Mouse (Mus musculus) ovary, adult 18-20 months (tissue): ENCODE results near the gene Treml4.
"Not testable (repeated sequence)": the region's sequence is repeated elsewhere in the genome, so short reads cannot be mapped to it uniquely, and the experiment has no call there.

Experiments
- DNase-seq: peaks from one replicate; pipeline ENCODE4 v3.0.0; 2022; ENCODE audit warnings: low spot score, mixed read lengths

The Treml4 gene

DNA sequence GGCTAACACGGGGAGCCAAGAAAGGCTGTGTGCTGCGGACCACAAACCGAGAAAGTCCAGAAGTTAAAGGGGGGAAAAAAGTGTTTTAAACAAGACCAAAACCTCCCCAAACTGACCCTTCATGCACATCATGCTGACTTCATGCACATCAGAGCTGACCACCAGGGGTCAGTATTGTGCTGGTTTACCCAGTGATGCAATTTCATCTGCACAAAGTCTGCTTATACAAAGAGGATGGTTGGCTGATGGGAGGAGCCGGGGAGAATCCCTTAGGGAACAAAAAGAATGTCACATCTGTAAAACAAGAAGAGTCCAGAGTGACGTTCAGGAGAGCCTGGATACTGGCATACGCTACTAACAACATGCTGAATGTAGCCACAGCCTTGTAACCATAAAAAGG lies 10.8 kb downstream of the Treml4 start:
- DNase-seq, result peak; percentile 19

DNA sequence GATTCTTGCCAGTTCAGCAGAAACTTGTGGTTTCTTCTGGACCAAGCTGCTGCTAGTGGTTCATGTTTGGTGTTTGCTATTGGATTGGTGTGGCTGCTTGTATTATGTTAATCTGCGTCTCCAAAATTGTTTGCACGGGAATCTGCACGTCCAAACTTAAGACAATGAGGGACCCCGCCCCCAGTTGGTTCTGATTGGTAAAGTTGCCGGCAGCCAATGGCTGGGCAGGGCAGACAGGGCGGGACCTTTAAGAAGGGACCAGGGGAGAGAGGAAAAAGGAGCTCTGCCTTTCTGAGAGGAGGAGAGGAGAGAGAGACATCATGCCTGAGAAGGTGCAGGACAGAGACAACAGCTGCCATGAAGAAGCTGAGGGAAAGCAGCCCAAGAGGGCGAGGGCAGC lies 11.6 kb downstream of the Treml4 start:
- DNase-seq, result no peak

DNA sequence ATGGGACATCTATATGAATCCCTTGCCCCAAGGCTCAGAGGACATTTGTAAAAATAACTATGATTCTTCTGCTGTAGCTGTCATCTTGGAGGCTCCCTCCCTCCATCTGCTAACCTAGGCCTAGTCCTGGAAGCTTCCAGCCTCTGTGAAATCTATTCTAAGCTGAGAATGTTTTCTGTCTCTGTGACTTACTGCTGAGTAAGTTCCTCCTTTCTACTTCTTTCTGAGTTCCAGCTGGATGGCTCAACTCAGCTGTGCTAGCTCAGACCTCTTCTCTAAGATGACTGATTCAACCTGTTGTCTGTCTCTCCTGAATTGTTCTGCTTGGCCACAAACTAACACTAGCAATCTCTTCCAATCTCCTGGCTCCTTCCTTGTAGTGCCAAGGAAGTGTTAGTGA lies 14.3 kb downstream of the Treml4 start:
- DNase-seq, result no peak

DNA sequence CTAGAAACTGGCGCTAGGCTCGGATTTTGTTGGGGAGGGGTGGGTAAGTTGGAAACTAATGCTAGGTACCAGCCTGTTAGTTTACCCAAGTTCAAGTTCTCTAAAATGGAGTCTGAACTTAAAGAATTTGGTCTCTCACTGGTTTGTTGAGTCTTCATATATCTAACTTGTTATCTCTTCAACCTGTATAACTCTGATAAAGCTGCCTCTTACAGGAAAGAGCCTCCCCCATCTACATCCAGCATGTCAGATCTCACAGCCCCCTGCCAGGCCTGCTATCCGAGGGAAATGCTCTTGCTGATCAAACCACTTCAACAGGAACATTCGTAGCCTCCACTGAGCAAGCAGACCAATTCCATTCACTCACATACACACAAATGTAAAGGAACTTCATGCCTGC lies 14.9 kb downstream of the Treml4 start:
- DNase-seq, result no peak

DNA sequence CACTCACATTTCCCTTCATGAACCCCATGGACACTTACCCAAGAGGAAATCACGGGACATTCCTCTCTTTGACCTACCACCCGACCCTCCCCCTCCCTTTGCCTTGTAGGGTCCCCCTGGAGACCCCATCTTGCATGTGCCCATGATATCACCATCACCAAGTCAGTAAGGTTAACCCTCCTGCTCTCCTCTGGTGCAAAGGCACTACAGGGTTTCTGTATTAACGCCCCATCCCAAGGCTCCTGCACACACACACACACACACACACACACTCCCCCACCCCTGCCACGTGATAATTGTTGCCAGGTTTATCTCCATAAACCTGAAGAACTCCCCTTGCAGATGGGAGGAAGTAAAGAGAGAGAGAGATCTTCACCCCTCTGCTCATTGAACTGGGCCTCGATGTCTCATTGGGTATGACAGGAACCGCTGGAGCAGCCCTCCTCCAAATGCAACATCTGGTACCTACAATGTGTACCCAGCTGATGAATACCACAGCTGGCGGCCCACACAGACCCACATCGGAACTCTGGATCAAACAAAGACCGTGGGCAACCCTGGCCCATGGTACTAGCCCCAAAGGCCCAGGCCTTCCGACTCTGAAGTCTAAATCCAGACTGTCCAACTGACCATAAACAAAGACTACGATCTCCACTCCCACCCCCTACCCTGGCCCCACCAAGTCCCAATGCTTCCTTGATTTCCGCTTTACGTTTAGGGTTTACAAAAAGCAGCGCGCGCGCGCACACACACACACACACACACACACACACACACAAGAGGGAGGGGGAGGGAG lies 17.0 kb downstream of the Treml4 start:
- no peak for DNase-seq

DNA sequence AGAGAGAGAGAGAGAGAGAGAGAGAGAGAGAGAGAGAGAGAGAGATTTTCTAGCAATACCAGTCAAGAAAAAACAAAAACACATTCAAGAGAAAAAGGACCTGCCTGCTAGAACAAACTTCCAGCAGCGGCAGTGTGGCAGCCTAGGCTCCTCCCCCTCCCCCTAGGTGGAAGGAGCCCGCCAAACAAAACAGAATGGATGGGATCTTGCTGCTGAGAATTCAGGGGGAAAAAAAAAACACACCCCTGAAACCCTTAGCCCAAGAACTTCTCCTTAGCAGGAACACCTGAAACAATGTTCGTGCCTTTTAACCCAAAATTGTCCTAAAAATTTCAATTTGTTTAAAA lies 17.6 kb downstream of the Treml4 start:
- DNase-seq, result no peak

DNA sequence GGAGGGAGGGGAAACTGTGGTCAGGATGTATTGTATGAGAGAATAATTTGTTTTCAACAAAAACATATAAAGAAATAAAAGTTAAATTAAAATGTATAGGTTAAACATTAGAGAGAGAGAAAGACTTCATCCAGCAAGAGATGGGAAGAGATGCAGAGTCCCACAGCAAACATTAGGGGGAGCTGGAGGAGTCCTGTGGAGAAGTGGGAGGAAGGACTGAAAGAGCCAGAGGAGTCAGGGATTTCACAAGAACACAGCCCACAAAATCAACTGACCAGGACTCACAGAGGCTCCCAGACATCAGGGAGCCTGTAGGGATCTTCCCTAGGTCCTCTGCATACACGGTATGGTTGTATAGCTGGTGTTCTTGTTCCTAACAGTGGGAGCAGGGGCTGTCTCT lies 22.7 kb downstream of the Treml4 start:
- no peak for DNase-seq

DNA sequence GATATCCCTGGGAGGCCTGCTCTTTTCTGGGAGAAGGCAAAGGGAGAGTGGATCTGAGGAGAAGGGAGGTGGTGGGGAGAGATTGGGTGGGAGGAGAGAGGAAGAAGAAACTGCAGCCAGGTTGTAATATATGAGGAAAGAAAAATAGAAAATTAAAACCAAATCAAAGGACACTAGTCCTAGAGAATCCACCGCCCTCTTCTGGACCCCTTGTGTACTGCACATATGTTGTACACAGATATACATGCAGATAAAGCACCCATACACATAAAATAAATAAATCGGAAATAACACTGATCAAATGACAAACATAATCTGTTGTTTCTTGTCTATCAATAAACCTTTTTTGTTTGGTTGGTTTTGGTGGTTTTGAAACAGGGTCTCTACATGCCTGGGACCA lies 23.2 kb downstream of the Treml4 start:
- DNase-seq, result no peak

DNA sequence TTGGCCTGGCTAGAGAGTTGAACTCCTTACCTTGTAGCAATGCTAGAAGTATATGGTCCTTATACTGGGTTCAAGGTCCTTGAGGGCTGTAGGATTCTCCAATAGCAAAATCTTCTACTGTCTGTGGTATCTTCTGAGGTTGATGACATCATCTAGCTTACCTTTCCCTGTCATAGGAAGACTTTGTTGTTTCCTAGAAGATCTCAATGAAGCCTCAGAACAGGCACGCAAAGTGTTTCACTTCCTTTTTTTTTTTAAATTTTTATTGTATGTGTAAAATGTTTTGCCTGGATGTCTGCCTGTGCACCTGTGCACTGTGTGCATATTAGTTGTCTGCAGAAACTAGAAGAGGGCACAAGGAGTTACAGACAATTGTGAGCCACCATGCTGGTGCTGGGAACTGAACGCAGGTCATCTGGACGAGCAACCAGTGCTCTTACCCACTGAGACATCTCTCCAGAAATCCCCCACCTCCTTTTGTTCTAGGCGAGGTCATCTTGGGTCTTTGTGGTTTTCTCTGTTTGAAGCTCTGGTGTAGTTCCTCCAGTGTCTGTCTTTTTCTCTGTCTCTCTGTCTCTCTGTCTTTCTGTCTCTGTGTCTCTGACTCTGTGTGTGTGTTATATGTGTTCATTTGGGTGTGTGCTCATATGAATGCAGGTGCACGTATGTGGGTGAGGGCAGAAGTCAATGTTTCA lies 29.6 kb downstream of the Treml4 start:
- no peak for DNase-seq

DNA sequence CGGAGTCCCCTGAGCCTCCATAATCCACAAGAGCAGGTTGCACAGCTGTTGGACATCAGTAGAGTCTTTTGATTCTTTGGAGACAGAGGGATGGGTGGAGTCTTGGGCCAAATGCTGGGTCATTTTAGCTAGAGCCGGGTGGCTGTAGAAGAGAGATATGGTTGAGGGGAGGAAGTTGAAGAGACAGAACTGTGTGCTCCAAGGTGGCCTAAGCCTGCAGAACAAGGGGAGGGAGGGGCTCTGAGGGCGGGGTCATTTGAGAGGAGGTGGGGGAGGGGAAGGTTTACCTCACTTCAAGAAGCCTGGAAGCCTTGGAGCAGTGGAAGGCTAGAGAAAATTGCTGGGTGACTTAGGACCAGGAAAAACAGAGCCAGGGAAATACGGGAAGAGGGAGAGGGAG lies 35.1 kb downstream of the Treml4 start, which contains the start of gene Treml2:
TSS of gene Treml2 (plus strand) at position 296 of the 400 bp plus-strand sequence.
- no peak for DNase-seq

DNA sequence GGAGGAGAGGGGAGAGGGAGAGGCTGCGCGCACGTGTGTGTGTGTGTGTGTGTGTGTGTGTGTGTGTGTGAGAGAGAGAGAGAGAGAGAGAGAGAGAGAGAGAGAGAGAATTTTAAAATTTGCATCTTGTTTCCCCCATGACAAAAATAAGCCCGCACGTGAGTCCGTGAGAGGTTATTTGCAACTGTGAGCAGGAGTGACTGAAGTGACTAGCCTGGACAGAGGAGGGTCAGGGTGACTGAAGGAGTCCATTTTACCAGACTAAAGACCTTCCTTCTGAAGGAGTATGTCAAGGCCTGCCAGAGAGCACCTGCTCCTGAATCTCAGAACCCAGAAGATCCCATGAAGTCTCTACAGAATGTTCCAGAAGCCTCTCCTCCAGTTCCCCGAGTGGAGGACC lies 35.7 kb downstream of the Treml4 start:
- no peak for DNase-seq

DNA sequence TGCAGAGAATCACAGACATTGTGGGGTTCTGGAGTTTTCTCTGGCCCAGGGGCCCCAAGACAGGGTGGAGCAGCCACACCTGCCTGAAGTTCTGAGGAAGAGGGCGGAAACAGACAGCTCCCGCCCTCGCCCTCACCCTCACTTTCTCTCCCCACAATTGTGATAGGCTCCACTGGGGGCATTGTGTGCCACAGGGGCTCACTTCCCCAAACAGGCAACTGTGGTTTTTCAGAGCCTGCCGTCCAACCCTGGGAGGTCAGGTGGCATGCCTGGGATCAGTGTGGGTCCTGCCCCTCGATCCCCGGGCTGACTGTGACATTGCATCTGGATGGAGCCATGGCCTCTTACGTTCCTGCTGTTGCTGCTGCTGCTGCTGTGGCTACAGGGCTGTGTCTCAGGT lies 36.1 kb downstream of the Treml4 start:
- no peak for DNase-seq

DNA sequence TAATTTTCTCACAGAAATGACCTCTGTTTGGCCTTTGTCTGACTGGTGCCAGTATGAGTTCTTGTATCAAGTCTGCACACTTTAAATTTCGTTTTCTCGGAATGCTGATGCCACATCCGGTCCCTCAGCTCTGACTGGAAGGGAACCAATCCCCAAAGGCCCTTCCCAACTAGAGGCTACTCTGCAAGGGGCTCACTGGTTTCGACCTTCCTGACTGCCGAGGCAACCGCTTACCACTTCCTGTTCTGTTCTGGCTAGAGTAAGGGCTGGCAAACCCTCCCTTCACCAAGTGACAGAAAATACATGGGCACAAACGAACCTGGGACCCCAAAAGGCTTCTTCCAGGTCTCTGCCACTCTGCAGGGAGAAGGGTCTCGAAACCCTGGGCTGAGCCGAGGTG lies 36.8 kb downstream of the Treml4 start:
- DNase-seq, result no peak

DNA sequence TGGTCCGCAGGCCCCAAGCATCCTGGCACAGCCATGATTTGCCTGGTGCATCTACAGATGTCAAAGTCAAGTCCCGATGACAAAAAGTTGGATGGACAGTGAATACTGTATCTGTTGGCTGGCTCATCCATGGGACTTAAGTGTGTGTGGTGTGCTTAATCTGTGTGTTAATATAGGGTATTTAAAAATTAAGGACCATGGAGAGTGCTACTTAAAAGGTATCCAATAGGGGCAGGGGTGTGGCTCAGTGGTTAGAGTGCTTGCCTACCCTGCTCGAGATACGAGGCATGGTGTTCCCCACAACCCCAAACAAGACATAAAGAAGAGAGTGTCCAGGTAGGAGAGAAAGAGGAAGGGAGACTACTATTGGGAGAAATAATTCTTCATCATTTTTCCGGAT lies 37.7 kb downstream of the Treml4 start:
- no peak for DNase-seq

DNA sequence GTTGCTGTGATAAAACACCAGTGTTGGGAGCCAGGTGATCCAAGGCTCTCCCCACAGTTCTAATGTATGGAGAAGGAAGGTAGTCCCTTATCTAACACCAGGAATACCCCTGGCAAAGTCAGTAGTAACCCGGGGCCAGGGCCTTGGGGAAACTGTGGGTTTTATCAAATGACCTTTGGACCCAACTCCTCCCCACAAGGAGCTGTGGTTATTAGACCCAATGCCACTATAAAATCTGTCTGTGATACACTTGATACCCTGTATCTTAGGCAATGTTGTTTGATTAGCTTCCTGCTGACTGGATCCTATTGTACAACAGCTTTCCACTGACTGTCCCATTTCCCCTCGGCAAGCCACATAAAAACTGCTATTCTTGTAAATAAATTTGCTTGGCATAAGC lies 48.0 kb downstream of the Treml4 start:
- DNase-seq, result no peak

DNA sequence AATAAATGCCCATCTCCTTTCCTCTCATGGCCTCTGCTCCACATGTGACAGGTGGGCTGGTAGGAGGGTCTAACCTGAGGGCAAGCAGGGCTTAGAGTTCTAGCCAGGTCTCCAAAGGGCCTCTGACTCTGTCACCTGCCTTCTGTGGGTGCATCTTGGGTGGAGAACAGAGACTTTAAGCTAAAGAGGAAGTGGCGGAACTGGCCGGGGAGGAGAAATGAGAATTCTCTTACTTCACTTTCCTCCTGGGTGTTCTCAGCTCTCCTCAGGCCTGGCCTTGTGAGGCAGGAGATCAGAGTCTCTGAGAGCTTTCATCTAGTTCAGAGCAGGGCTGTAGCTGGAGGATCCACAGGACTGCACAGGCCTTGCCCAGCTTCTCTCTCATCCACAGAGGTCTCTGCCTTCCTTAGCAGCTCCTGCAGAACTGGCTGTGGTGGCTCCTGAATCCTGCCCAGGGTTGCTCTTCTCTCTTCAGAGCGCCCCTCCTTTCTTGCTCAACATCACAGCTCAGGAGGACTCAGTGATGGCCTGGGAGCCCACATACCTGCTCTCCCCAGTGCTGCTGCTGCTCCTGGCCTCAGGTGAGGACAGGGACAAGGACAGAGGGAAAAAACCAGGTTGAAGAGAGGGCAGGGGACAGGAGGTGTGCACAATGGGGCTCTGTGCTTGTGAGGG lies 51.9 kb downstream of the Treml4 start, which contains the start of gene B430306N03Rik:
TSS of gene B430306N03Rik (plus strand) at position 237 of the 675 bp plus-strand sequence.
- not testable (repeated sequence) for DNase-seq

DNA sequence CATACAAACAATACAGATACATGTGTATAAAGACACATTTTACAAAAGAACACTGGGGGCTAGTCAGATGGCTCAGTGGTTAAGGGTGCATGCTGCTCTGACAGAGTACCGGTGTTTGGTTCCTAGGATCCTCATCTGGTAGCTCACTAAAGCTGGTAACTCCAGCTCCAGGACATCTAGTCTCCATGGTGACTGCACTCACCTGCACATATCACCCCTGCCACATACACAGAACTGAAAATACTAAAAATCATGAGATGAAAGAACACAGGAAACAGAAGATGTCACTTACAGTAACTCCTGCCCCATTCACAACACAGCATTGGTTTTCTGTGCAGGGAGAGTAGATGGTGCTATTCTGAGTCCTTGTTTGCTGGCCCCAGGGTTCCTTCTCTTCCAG lies 54.6 kb downstream of the Treml4 start:
- no peak for DNase-seq

DNA sequence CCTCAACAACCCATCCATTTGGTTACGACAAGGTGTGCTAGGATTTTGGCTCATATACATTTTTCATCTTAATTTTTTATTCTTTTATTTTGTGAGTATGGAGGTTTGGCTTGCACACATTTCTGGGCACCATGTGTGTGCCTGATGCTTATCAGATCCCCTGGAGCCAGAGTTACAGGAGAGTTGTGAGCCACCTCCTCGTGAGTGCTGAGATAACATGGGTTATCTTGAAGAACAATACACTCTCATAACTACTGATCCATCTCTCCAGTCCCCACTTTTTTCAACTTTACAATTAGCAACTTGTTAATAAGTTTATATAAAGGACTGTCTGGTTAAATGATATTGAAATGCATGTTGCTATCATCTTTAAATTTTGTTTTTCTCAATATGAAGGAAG lies 57.2 kb downstream of the Treml4 start:
- DNase-seq, result no peak

DNA sequence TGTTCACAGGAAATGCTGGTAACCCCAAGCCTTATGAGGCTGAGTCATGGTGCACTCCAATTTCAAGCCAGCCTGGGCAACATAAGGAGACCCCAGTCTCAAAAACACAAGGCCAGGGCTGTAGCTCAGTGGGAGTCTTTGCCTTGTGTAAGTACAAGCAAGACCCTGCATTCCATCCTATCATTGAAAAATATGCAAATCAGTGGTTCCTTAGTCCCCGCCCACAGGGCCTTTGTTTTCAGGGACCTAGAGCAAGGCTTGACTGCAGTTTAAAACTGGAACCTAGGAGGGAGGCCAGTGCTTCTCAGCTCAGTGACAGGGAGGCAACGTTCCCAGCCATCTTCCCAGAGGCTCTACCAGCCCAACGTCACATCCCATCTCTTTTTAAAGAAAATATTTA lies 59.1 kb downstream of the Treml4 start:
- no peak for DNase-seq

DNA sequence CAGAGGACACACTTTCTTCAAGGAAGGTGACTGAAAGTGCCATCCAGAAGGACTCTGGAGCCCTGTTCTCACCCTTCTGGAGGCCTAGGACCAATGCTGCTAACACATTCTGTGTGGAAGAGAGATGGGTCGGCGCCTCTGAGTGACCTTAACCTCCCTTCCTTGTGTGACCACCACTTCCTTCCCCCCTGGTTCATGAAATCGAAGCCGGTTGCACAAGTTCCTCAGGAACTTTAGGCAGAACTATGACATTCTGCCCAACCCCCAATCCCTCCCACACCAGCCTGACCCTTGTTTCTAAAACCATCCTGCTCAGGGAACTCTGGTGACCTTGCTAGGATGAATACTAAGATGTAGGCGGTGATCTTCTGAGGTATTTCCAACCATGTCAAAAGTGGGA lies 60.2 kb downstream of the Treml4 start:
- no peak for DNase-seq
